Mouse (Mus musculus) thymus, adult 2 months (tissue): Measurements from ENCODE around the gene Htra1.

Source experiments
- CTCF ChIP-seq: fragments of 200-500 bp; IDR thresholded peaks from 2 replicates; pipeline ENCODE4 v1.5.1; 2012; ENCODE audit warnings: mild to moderate bottlenecking, control low read depth, low read length, moderate library complexity, borderline replicate concordance; ENCODE audit not compliant: control insufficient read depth, poor library complexity, insufficient read depth; ENCODE audit errors: extremely low read depth
- POLR2A ChIP-seq: fragments of 200-500 bp; IDR thresholded peaks from 2 replicates; pipeline ENCODE4 v1.6.1; 2012; ENCODE audit warnings: mild to moderate bottlenecking, low read length, control low read depth, moderate library complexity; ENCODE audit not compliant: control insufficient read depth, poor library complexity, insufficient read depth; ENCODE audit errors: extremely low read depth

DNA sequence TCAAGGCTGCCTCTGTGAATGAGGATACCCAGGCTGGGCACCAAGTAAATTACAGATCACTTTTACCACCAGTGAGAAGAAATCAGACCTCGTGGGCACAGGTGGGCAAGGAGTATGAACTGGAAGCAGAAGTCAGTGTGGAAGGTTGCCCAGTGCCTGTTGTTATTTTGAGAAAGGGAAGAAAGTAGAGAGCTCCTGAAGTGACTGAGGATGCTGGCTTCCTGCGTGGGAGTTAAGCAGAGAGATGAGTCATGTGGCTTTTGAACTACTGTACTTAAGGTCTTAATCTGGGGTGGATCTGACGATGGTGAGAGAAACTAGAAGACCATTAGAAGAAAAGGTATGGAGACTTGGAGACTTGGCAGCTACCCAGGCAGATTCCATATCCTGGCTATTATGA, 49.7 kb upstream of the Htra1 start:
- TF ChIP-seq POLR2A (no peak), CTCF (no peak)
